Mouse (Mus musculus) stomach, embryonic 16.5 days (tissue): ENCODE results near the gene Spns3. TPM values are rescaled to one million over a fixed set of nuclear protein-coding genes. Genes with fewer than 3 reads are reported as not detected.

Source experiments
- ATAC-seq: fragments of 200-750 bp; cut with Nextera tagmentation; 2 replicates; pipeline ENCODE4 v1.8.0; 2017; ENCODE audit warnings: moderate number of reproducible peaks, moderate TSS enrichment; ENCODE audit not compliant: insufficient read depth, low FRiP score
- H3K27ac ChIP-seq: fragments of 300-500 bp; sonication (generic); 2 replicates; pipeline ENCODE4 v1.5.1; 2014; ENCODE audit warnings: low read length
- H3K27me3 ChIP-seq: fragments of 300-500 bp; sonication (generic); 2 replicates; pipeline ENCODE4 v1.6.1; 2014; ENCODE audit warnings: low read length, control low read depth, mixed read lengths; ENCODE audit not compliant: control insufficient read depth, insufficient read depth
- H3K36me3 ChIP-seq: fragments of 300-500 bp; sonication (generic); 2 replicates; pipeline ENCODE4 v1.6.1; 2014; ENCODE audit warnings: low read length; ENCODE audit not compliant: control insufficient read depth, insufficient read depth
- H3K4me1 ChIP-seq: fragments of 300-500 bp; sonication (generic); 2 replicates; pipeline ENCODE4 v1.6.1; 2014; ENCODE audit warnings: low read length, control low read depth, mixed read lengths; ENCODE audit not compliant: control insufficient read depth, insufficient read depth
- H3K4me2 ChIP-seq: fragments of 300-500 bp; sonication (generic); 2 replicates; pipeline ENCODE4 v1.6.1; 2014; ENCODE audit warnings: low read depth, low read length, mixed read lengths
- H3K4me3 ChIP-seq: fragments of 300-500 bp; sonication (generic); replicated peaks from 2 replicates; pipeline ENCODE4 v1.5.1; 2014; ENCODE audit warnings: mild to moderate bottlenecking, low read length
- H3K9ac ChIP-seq: fragments of 300-500 bp; sonication (generic); 2 replicates; pipeline ENCODE4 v1.6.1; 2014; ENCODE audit warnings: low read length
- H3K9me3 ChIP-seq: fragments of 300-500 bp; sonication (generic); replicated peaks from 2 replicates; pipeline ENCODE4 v1.6.1; 2016; ENCODE audit warnings: low read length, control low read depth; ENCODE audit not compliant: control insufficient read depth
- WGBS: fragments of 180-500 bp; shearing (Covaris S2); extraction: QIAGEN DNeasy Blood & Tissue Kit; methylation state at CpG from one replicate; pipeline ENCODE4 v1.1.7; 2014; 5-methylcytosine and 5-hydroxymethylcytosine counted together
- polyA plus RNA-seq: library from polyadenylated mRNA; unstranded; fragments of >200 nt; fragmentation: Nextera tagmentation; extraction: Ambion mirVana; gene quantifications from 2 replicates; pipeline ENCODE4 v1.2.1, GENCODE M21; 2015

The Spns3 gene
- 1.3 and 1.6 TPM in 2 replicates for polyA plus RNA-seq

DNA sequence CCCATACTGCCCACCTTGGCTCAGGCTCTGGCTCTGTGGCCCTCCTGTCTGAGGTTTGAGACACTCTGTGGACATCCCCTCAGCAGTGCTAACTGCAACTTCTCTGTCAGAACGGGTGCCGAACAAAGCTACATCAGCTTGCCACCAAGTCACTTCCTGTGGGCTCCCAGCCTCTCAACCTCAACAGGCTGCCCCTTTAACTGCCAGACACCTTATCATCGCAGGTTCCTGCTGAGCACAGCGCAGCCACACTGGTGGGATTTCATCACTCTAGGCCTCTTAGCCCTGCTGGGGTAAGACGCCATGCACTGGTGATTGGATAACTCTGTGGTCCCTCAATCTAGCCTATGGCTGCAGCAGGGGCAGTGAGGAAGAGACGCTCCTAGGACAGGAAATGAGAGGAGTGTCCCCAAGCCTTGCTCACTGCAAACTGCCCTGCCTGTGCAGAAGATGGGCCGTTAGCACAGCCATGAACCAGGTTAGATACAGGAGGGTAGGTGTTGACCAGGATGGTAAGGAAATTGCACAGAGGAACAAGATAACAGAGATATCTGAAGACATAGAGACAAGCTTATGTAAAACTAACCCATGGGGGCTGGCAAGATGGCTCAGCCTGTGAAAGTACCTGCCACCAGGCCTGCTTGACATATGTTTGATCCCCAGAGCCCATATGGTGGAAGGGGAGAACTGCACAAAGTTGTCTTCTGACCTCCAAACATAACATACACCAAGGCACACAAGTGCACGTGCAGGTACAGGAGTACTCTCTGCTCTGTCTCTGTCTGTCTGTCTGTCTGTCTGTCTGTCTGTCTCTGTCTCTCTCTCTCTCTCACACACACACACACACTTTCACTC lies at the start of gene Spns3:
Spns3 (minus strand) TSS at position 373 of the 855 bp plus-strand sequence.
- 44% methylated on average over 8 of the region's 8 CpGs for WGBS
- Histone ChIP-seq H3K4me3 (no peak within 1 kb of the TSS), H3K36me3 (no peaks in the 10 kb centered on the region), H3K9me3 (no peaks in the 10 kb centered on the region), H3K4me2 (no peak within 1 kb of the TSS), H3K27ac (no peak within 1 kb of the TSS), H3K9ac (no peak within 1 kb of the TSS), H3K27me3 (no peaks in the 10 kb centered on the region), H3K4me1 (no peaks in the 10 kb centered on the region)
- no peak for ATAC-seq

DNA sequence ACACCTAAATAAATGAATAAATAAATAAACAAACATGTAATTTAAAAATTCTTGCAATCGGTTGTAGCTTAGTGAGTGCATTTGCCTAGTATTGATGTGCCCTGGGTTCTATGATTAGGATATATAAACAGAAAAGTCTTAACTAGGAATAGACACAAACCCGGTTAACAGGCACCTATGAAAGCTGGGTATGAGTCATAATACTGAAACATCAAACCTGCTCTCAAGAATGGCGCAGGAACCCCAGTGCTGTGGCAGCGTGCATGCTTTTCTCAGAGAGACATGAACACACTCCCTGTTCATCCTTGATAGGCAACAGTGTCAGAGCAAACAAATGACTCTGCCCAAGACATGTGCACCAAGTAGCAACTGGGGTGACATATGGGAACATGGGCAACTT lies 47.5 kb upstream of the Spns3 start:
- Histone ChIP-seq H3K9ac (no peak overlapping the region), H3K9me3 (no peaks in the 10 kb centered on the region), H3K4me1 (no peaks in the 10 kb centered on the region), H3K4me2 (no peak overlapping the region), H3K27me3 (no peaks in the 10 kb centered on the region), H3K4me3 (no peak overlapping the region), H3K27ac (no peak overlapping the region), H3K36me3 (no peaks in the 10 kb centered on the region)
- 75% methylated on average over 4 of the region's 4 CpGs for WGBS
- no peak for ATAC-seq

DNA sequence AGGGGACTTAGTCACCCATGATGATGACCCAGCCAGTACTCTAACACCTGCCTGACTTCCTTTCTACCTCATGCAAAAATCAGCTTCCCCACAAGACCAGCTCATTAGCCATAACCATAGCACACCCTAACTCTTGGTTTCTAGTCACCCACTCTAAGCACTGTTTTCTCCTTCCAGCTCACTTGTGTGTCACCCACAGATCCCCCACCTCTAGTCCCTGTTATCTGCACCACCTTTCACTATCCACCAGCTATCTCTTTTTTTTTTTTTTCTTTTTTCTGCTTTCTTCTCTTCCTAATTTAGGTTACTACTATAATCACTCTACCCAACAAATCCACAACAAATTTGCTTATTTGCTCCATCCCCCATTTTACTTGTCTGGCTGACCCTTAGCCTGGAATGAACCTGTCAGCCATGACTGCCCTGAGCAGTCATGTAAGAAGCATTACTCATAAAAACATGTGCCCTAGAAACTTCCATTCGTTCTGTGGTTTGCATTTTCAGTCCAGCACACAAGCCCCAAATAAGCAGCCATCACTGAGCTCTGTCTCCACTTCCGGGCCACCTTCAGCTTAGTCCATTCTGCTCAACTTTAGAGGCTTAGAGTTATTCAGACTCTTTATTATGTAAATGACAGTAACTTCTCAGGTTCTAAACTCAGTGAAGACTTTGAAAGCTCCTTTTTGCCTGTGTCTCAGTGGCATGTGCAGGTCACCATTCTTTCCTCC lies 44.9 kb upstream of the Spns3 start:
- no peaks in the 10 kb centered on the region for H3K4me1 ChIP-seq
- no peaks in the 10 kb centered on the region for H3K27me3 ChIP-seq
- H3K4me3 ChIP-seq: no peak overlapping the region
- no peak overlapping the region for H3K4me2 ChIP-seq
- H3K27ac ChIP-seq: no peak overlapping the region
- ATAC-seq: no peak
- no peaks in the 10 kb centered on the region for H3K36me3 ChIP-seq
- 64% methylated on average over 2 of the region's 2 CpGs for WGBS
- H3K9me3 ChIP-seq: no peaks in the 10 kb centered on the region
- H3K9ac ChIP-seq: no peak overlapping the region

DNA sequence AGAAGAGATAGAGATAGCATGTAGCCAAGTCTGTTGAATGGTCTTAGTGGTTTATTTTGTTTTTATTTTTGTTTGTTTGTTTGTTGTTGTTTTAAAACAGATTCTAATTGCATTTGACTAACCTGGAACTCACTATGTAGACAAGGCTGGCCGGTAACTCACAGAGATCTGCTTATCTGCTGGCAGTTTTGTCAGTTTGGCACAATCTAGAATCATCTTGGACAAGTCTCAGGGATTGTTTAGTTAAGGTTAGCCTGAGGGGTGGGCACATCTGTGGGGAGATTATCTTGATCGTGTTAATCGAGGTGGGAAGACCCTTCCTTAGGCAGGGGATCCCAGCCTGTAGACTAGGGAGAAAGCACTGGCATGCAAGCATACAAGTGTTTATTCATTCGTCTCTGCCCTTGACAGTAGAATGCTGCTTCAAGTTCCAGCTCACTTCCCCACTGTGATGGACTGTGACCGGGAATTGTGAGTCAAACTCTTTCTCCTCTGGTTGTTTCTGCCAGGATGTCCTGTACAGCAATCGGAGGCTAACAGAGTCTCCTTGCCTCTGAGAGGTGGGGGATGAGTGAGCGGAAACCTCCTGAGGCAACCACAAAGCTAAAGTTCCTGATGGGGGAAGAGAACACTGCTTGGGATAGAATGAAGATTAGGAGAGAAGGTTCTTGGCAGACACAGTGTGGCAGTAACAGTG lies 37.4 kb upstream of the Spns3 start:
- WGBS: 45% methylated on average over 7 of the region's 7 CpGs
- no peaks in the 10 kb centered on the region for H3K4me1 ChIP-seq

DNA sequence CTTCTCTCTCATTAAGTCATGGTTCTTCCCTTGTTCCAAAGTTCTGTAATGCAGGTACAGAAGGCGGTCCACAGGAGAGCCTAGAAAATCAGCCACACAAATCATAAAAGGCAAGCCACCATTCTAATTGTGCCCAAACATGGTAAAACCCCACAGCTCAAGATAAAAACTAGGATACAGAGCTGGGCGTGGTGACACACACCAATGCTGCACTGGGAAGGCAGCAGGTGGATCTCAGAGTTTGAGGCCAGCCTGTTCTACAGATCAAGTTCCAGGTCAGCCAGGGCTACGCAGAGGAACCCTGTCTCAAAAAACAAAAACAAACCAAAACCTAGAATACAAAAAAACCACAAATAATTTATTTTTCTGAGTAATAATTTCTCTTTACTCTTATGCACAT lies 36.3 kb upstream of the Spns3 start:
- no peak overlapping the region for H3K4me2 ChIP-seq
- H3K27me3 ChIP-seq: no peaks in the 10 kb centered on the region
- ATAC-seq: no peak
- no peak overlapping the region for H3K4me3 ChIP-seq
- H3K4me1 ChIP-seq: no peaks in the 10 kb centered on the region
- no peak overlapping the region for H3K9ac ChIP-seq
- H3K36me3 ChIP-seq: no peaks in the 10 kb centered on the region
- 72% methylated on average over 3 of the region's 3 CpGs for WGBS
- no peaks in the 10 kb centered on the region for H3K9me3 ChIP-seq
- no peak overlapping the region for H3K27ac ChIP-seq

More for the DNA sequence above, 37.4 kb upstream of the Spns3 start:
- Histone ChIP-seq H3K36me3 (no peaks in the 10 kb centered on the region), H3K4me2 (no peak overlapping the region), H3K9me3 (no peaks in the 10 kb centered on the region), H3K27ac (no peak overlapping the region), H3K9ac (no peak overlapping the region), H3K4me3 (no peak overlapping the region), H3K27me3 (no peaks in the 10 kb centered on the region)
- ATAC-seq: no peak

DNA sequence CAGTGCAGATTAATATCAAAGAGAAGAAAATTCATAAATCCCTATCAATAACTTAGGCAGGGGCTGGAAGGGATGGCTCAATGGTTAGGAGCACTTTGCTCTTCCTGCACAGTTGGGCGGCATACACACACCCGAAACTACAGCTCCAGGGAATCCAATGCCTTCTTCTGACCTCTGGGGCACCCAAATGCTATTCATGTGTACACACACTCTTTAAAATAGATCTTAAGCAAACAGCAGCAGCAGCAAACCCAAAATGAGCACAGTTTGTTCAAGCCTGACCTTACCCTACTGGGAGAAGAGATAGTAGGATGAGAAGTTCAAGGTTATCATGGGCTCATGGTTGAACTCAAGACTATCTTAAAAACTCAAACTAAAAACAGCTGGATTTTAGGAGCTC lies 32.8 kb upstream of the Spns3 start:
- WGBS: 73% methylated on average over 2 of the region's 2 CpGs

DNA sequence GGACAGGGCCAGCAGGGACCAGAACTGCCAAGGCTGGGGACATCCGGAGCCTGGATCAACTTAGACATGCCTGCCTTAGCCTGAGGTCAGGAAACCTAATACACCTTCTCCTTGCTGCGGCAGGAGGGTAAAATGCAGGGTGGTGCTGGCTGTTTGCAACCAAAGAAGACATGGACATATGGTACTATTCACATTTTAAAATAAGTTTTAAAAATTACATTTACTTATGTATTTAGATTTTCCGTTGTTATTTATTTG lies 32.1 kb upstream of the Spns3 start:
- no peak for ATAC-seq
- Histone ChIP-seq H3K27me3 (no peaks in the 10 kb centered on the region), H3K4me3 (no peak overlapping the region), H3K9ac (no peak overlapping the region), H3K4me2 (no peak overlapping the region), H3K27ac (no peak overlapping the region), H3K9me3 (no peaks in the 10 kb centered on the region), H3K4me1 (no peaks in the 10 kb centered on the region), H3K36me3 (no peaks in the 10 kb centered on the region)
- WGBS: 78% methylated on average over 3 of the region's 3 CpGs

More for the DNA sequence above, 32.8 kb upstream of the Spns3 start:
- Histone ChIP-seq H3K27me3 (no peaks in the 10 kb centered on the region), H3K27ac (no peak overlapping the region), H3K4me1 (no peaks in the 10 kb centered on the region), H3K4me2 (no peak overlapping the region), H3K36me3 (no peaks in the 10 kb centered on the region), H3K9me3 (no peaks in the 10 kb centered on the region), H3K4me3 (no peak overlapping the region), H3K9ac (no peak overlapping the region)
- no peak for ATAC-seq

DNA sequence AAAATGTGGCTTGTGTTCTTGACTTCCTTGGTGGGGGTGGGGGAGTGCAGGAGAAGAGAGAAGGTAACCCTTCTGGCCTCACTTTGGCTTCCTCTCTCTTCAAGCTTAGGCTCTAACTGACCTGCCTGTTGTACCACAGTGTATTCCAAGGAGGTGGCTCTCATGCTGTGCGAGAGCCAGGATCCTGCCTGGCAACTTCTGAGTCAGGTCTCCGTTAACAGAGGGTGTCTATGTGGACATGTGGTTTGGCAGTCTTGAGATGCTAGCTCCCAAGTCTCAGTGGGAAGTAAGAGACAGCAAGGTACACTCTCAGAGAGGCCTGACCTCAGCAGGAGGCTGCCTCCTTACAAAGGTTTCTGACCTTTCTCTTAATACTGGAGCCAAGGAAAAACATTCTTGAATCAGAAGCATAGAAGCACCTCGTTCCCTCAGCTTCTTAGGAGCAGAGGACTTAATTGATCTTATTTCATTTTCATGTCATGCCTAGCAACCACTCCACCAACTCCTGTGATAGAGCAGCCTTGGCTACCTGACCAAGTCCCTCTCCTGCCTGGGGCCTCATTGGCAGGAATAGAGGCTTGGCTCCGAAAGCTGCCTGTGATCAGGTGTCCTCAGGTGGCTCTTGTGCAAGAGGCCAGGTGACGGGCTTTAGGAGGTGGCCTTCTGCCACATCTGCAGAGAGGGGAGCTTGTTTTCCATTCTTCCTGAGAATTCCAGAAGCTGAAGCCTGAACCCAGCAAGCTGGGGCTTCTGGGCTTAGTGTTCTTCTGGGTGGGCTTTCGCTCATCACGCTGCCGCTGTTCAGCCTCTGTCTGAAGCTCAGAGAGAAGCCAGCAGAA lies 31.5 kb upstream of the Spns3 start:
- H3K36me3 ChIP-seq: no peaks in the 10 kb centered on the region
- no peaks in the 10 kb centered on the region for H3K9me3 ChIP-seq
- ATAC-seq: no peak; the same call in 1 of the 2 replicates
- no peak overlapping the region for H3K4me3 ChIP-seq
- H3K27ac ChIP-seq: no peak overlapping the region
- 75% methylated on average over 8 of the region's 8 CpGs for WGBS
- no peak overlapping the region for H3K9ac ChIP-seq
- no peaks in the 10 kb centered on the region for H3K4me1 ChIP-seq
- H3K4me2 ChIP-seq: no peak overlapping the region
- H3K27me3 ChIP-seq: no peaks in the 10 kb centered on the region
